Mouse (Mus musculus) forebrain, embryonic 11.5 days (tissue): ENCODE data around the gene N4bp3. TPM values are rescaled to one million over a fixed set of nuclear protein-coding genes. Genes with fewer than 3 reads are reported as not detected.

Source experiments
- ATAC-seq: fragments of 200-750 bp; cut with Nextera tagmentation; replicated peaks from 2 replicates; pipeline ENCODE4 v1.8.0; 2017; ENCODE audit warnings: moderate TSS enrichment; ENCODE audit not compliant: low FRiP score
- DNase-seq: peaks from one replicate; pipeline ENCODE4 v3.0.0-alpha.2; 2017; ENCODE audit warnings: low spot score
- H3K27ac ChIP-seq: fragments of 300-500 bp; sonication (generic); 2 replicates; pipeline ENCODE4 v1.5.1; 2014; ENCODE audit warnings: low read depth, low read length
- H3K27me3 ChIP-seq: fragments of 300-500 bp; sonication (generic); 2 replicates; pipeline ENCODE4 v1.6.1; 2014; ENCODE audit warnings: mild to moderate bottlenecking, low read length, mixed read lengths; ENCODE audit not compliant: control insufficient read depth, insufficient read depth
- H3K36me3 ChIP-seq: fragments of 300-500 bp; sonication (generic); 2 replicates; pipeline ENCODE4 v1.6.1; 2014; ENCODE audit warnings: mild to moderate bottlenecking, low read length, moderate library complexity, mixed read lengths; ENCODE audit not compliant: control insufficient read depth, insufficient read depth
- H3K4me1 ChIP-seq: fragments of 300-500 bp; sonication (generic); replicated peaks from 2 replicates; pipeline ENCODE4 v1.6.1; 2014; ENCODE audit warnings: low read length, mixed read lengths; ENCODE audit not compliant: control insufficient read depth, insufficient read depth
- H3K4me2 ChIP-seq: fragments of 300-500 bp; sonication (generic); 2 replicates; pipeline ENCODE4 v1.6.1; 2014; ENCODE audit warnings: low read depth, mild to moderate bottlenecking, low read length, moderate library complexity, mixed read lengths; ENCODE audit not compliant: severe bottlenecking
- H3K4me3 ChIP-seq: fragments of 300-500 bp; sonication (generic); 2 replicates; pipeline ENCODE4 v1.5.1; 2014; ENCODE audit warnings: low read depth, low read length
- H3K9ac ChIP-seq: fragments of 300-500 bp; sonication (generic); 2 replicates; pipeline ENCODE4 v1.6.1; 2014; ENCODE audit warnings: low read length
- H3K9me3 ChIP-seq: fragments of 300-500 bp; sonication (generic); 2 replicates; pipeline ENCODE4 v1.6.1; 2016; ENCODE audit warnings: low read length, mixed read lengths; ENCODE audit not compliant: control insufficient read depth
- WGBS: fragments of 180-500 bp; shearing (Covaris S2); extraction: QIAGEN DNeasy Blood & Tissue Kit; methylation state at CpG from one replicate; pipeline ENCODE4 v1.1.7; 2014; 5-methylcytosine and 5-hydroxymethylcytosine counted together
- polyA plus RNA-seq: library from polyadenylated mRNA; unstranded; fragments of >200 nt; fragmentation: Nextera tagmentation; extraction: Ambion mirVana; gene quantifications from 2 replicates; pipeline ENCODE4 v1.2.1, GENCODE M21; 2014

The N4bp3 gene
- polyA plus RNA-seq, 1 experiment from 2014 or later: 11.3 TPM

- Histone ChIP-seq H3K4me1 (no peaks in the 10 kb centered on the region), H3K9ac (no peak overlapping the region), H3K36me3 (no peaks in the 10 kb centered on the region), H3K27ac (no peak overlapping the region), H3K27me3 (no peaks in the 10 kb centered on the region), H3K4me3 (no peak overlapping the region), H3K4me2 (no peak overlapping the region), H3K9me3 (no peaks in the 10 kb centered on the region)
- ATAC-seq (no peak), DNase-seq (no peak)
- 73% methylated on average over 7 of the region's 7 CpGs for WGBS
Measured at GRCm38 (mm10) chr11:51658291-51658690, 7.6 kb upstream of the N4bp3 start.

DNA sequence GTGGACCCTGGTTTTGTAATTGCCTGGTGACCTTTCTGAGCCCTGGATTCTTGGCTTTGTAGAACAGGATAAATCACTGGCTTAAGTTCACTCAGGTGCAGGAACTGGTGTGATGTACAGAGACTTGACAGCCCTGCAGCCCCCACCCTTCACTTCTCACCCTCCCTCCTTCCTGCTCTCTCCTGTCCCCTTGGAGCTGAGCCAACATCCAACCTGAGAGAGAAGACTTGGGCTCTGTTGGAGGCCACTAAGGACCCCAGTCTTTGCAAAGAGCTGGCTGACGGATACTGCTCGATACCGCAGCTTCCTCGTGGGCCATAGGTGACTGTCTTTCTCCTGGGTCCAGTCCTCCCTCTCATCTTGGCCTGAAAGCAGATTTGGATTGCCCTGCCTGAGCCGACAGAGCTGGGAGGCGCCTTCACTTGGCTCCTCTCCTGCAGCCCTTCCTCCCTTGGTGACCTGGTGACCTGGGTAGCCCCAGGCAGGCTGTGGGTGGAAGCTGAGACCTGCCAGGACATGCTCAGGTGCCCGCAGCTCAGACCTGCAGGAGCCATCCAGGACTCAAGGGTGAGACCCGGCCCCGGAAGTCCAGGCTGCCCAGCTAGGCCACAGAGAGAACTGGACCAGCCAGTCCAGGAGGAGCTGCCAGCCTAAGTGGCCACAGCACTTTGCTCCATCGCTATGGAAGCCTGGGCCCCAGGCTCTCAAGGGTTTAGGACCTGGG, 6.3 kb upstream of the N4bp3 start:
- H3K4me1 ChIP-seq: no peaks in the 10 kb centered on the region
- no peaks in the 10 kb centered on the region for H3K9me3 ChIP-seq
- H3K4me3 ChIP-seq: no peak overlapping the region
- no peaks in the 10 kb centered on the region for H3K36me3 ChIP-seq
- WGBS: 82% methylated on average over 10 of the region's 10 CpGs
- no peaks in the 10 kb centered on the region for H3K27me3 ChIP-seq
- DNase-seq: no peak
- no peak overlapping the region for H3K27ac ChIP-seq
- H3K9ac ChIP-seq: no peak overlapping the region
- no peak overlapping the region for H3K4me2 ChIP-seq
- no peak for ATAC-seq

GRCm38 (mm10) chr11:51654891-51655290, 4.2 kb upstream of the N4bp3 start:
- Histone ChIP-seq H3K9me3 (no peaks in the 10 kb centered on the region), H3K9ac (no peak overlapping the region), H3K27me3 (peaks cover 4% of the 10 kb centered on the region; the same call in 1 of the 2 replicates), H3K4me1 (peaks cover 8% of the 10 kb centered on the region; the same call in 1 of the 2 replicates), H3K27ac (no peak overlapping the region), H3K4me3 (no peak overlapping the region), H3K4me2 (no peak overlapping the region), H3K36me3 (no peaks in the 10 kb centered on the region)
- ATAC-seq (no peak), DNase-seq (no peak)
- WGBS: 93% methylated on average over 3 of the region's 3 CpGs

GRCm38 (mm10) chr11:51653736-51654135, 3.1 kb upstream of the N4bp3 start:
- Histone ChIP-seq H3K9ac (no peak overlapping the region), H3K9me3 (no peaks in the 10 kb centered on the region), H3K27me3 (peaks cover 7% of the 10 kb centered on the region; the same call in 1 of the 2 replicates), H3K4me1 (peaks cover 20% of the 10 kb centered on the region; the same call in 1 of the 2 replicates), H3K27ac (no peak overlapping the region), H3K4me3 (no peak overlapping the region), H3K4me2 (no peak overlapping the region), H3K36me3 (no peaks in the 10 kb centered on the region)
- no peak for DNase-seq
- no peak for ATAC-seq
- 84% methylated on average over 6 of the region's 6 CpGs for WGBS

DNA sequence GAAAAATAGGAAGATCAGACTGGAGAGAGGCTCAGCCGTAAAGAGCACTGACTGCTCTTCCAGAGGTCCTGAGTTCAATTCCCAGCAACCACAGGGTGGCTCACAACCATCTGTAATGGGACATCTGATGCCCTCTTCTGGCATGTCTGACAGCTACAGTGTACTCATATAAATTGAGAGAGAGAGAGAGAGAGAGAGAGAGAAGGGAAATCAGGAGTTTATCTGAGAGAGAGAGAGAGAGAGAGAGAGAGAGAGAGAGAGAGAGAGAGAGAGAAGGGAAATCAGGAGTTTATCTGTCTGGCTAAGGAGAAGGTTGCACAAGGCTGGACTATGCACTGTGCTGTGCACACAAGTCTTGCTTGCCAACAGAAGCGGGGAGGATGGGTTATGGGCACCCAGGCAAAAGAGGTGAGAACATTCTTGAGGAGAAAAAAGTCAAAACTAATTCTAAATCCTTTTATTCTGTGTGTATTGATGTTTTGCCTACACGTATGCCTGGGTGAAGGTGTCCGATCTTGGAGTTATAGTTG, 2.3 kb upstream of the N4bp3 start:
- Histone ChIP-seq H3K9ac (no peak overlapping the region), H3K27ac (no peak overlapping the region), H3K4me2 (no peak overlapping the region), H3K4me3 (no peak overlapping the region), H3K9me3 (no peaks in the 10 kb centered on the region), H3K36me3 (no peaks in the 10 kb centered on the region), H3K4me1 (peaks cover 22% of the 10 kb centered on the region; the same call in 1 of the 2 replicates), H3K27me3 (peaks cover 7% of the 10 kb centered on the region; the same call in 1 of the 2 replicates)
- WGBS: 91% methylated on average over 4 of the region's 4 CpGs
- DNase-seq: no peak
- ATAC-seq: no peak

GRCm38 (mm10) chr11:51650261-51650660, 381 bp downstream of the N4bp3 start:
- H3K4me1 ChIP-seq: peaks cover 22% of the 10 kb centered on the region; the same call in 1 of the 2 replicates
- peak overlapping the region; percentile 69 for H3K9ac ChIP-seq
- peak overlapping the region; percentile 53 for H3K4me3 ChIP-seq
- peak overlapping the region; percentile 94 for H3K4me2 ChIP-seq
- H3K27me3 ChIP-seq: peaks cover 7% of the 10 kb centered on the region; the same call in 1 of the 2 replicates
- WGBS: under 1% methylated on average over 25 of the region's 30 CpGs
- no peak for DNase-seq
- H3K36me3 ChIP-seq: peaks cover 2% of the 10 kb centered on the region; the same call in 1 of the 2 replicates
- H3K27ac ChIP-seq: no peak overlapping the region
- H3K9me3 ChIP-seq: no peaks in the 10 kb centered on the region
- ATAC-seq: peak; percentile 13; the same call in 1 of the 2 replicates

- peak; percentile 57 for DNase-seq
- Histone ChIP-seq H3K36me3 (peaks cover 2% of the 10 kb centered on the region; the same call in 1 of the 2 replicates), H3K9me3 (no peaks in the 10 kb centered on the region), H3K4me2 (peak overlapping the region; percentile 94), H3K27me3 (peaks cover 7% of the 10 kb centered on the region; the same call in 1 of the 2 replicates), H3K4me1 (peaks cover 22% of the 10 kb centered on the region; the same call in 1 of the 2 replicates), H3K9ac (peak overlapping the region; percentile 69), H3K4me3 (peak overlapping the region; percentile 53), H3K27ac (no peak overlapping the region)
- WGBS: 5% methylated on average over 7 of the region's 7 CpGs
- ATAC-seq: no peak
Measured at GRCm38 (mm10) chr11:51649889-51650199, 798 bp downstream of the N4bp3 start.

GRCm38 (mm10) chr11:51649111-51649888, 1.3 kb downstream of the N4bp3 start:
- peaks cover 2% of the 10 kb centered on the region; the same call in 1 of the 2 replicates for H3K36me3 ChIP-seq
- peaks cover 22% of the 10 kb centered on the region; the same call in 1 of the 2 replicates for H3K4me1 ChIP-seq
- DNase-seq: peak; percentile 55
- 0 out of 2 replicates have a peak, but pooled peaks have one; percentile 11 for ATAC-seq
- no peaks in the 10 kb centered on the region for H3K9me3 ChIP-seq
- H3K27ac ChIP-seq: no peak overlapping the region; the same call in 1 of the 2 replicates
- peak overlapping the region; percentile 94 for H3K4me2 ChIP-seq
- H3K27me3 ChIP-seq: peaks cover 7% of the 10 kb centered on the region; the same call in 1 of the 2 replicates
- 25% methylated on average over 11 of the region's 11 CpGs for WGBS
- H3K9ac ChIP-seq: peak overlapping the region; percentile 69
- peak overlapping the region; percentile 53 for H3K4me3 ChIP-seq
